Mouse (Mus musculus) T-helper 17 cell (primary cell): ENCODE measurements around the gene Gm42715.

Experiments used
- in situ Hi-C, 2 experiments: fragments of 300-600 bp; cut with MboI, MseI; formaldehyde crosslinking; loops; 1 replicate in 1 of 2; 2 replicates in 1 of 2; pipeline ENCODE4 v1.15.1; 2025; ENCODE audit warnings: high pct_unique_total_duplicates in 2 of 2

Gene Gm42715

DNA sequence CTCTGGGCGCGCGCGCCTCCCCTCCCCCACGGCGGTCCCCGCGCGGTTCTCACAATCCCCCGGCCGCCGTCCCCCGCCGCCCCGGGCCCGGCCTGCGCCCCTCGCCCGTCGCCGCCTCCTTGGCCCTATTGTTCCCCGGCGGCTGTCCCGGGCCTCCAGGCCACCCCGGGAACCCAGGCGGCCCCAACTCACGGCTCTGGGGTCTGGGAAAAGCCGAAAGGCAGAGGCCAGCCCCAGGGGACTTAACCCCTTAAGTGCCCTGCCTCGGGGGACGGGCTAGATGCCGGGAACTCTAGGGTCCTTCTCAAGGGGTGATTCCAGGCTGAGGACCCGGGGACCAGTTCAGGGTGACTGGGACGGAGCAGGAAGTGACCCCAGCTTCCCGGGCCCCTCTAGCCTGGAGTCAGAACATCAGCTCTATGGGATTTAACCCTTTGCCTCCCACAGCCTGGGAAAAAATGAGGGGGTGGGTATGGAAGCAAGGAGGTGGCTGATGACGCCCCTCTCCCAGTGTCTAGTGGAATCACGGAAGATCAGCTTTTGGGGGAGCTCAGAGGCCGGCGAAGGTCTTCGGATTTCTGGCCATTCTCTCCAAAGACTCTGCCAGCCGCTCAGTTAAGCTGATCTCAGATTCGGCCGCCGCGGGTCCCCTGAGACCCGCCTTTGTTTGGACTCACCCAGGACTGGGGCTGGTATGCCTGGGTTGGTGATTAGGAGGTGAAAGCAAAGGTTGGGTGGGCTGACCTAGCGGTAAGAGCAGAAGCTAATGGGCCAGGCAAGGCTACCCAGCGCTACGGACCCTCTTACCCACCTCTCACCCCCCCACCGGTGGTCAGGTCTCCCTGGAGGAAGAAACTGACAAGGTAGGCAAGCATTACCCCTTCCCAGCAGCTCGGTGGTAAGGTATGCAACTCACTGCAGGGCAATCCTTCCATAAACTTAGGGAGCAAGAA is 95.8 kb downstream of the Gm42715 start, which contains the start of gene Zfp629:
Gene Zfp629 (minus strand): TSS at position 907 of the 953 bp plus-strand sequence.
- in situ Hi-C loops: loop anchor here in 1 of 2 experiments (5.0 kb wide), 1 partner anchor 37 kb away; no protein-coding TSS in a partner anchor

DNA sequence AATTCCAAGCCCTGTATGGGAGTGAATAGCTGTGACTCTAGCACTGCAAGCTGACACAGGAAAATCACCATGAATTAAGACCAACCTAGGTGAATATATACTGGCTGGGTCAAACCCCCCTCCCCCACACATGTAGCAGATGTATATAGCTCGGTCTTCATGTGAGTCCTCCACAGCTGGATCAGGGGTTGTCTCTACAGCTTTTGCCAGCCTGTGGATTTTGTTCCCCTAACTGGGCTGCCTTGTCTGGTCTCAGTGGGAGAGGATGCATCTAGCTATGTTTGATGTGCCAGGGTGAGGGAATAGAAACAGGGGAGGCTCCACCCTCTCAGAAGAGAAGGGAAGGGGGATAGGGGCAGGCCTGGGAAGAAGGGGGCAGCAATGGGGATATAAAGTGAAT is 97.0 kb downstream of the Gm42715 start:
- in situ Hi-C loops: no loop called here
